Mouse (Mus musculus) ES-Bruce4 (cell line): ENCODE measurements around the gene Catsperz.

ENCODE experiments used
- CTCF ChIP-seq: IDR thresholded peaks from one replicate; pipeline ENCODE4 v1.8.1; 2011; ENCODE audit warnings: low read depth, low read length
- EP300 ChIP-seq: IDR thresholded peaks from 2 replicates; pipeline ENCODE4 v1.6.1; 2011; ENCODE audit warnings: low read depth, low read length; ENCODE audit not compliant: insufficient read depth
- POLR2A ChIP-seq: IDR thresholded peaks from one replicate; pipeline ENCODE4 v1.8.1; 2011; ENCODE audit warnings: low read length; ENCODE audit not compliant: insufficient read depth

- TF ChIP-seq POLR2A (no peak), CTCF (no peak), EP300 (no peak)
Measured at GRCm38 (mm10) chr19:6948186-6948585, 23.0 kb upstream of the Catsperz start.
